Mouse (Mus musculus) stomach, postnatal 0 days (tissue): Measurements from ENCODE around the gene Cchcr1. TPM values are rescaled to one million over a fixed set of nuclear protein-coding genes. Genes with fewer than 3 reads are reported as not detected.

ENCODE experiments used
- ATAC-seq: fragments of 200-750 bp; cut with Nextera tagmentation; 2 replicates; pipeline ENCODE4 v1.8.0; 2017; ENCODE audit not compliant: low FRiP score, low TSS enrichment
- DNase-seq: peaks from one replicate; pipeline ENCODE4 v3.0.0-alpha.2; 2016; ENCODE audit warnings: low spot score
- H3K27ac ChIP-seq: fragments of 300-500 bp; sonication (generic); replicated peaks from 2 replicates; pipeline ENCODE4 v1.5.1; 2014; ENCODE audit warnings: mild to moderate bottlenecking, control low read depth
- H3K27me3 ChIP-seq: fragments of 300-500 bp; sonication (generic); 2 replicates; pipeline ENCODE4 v1.6.1; 2014; ENCODE audit warnings: low read length; ENCODE audit not compliant: control insufficient read depth, insufficient read depth
- H3K36me3 ChIP-seq: fragments of 300-500 bp; sonication (generic); 2 replicates; pipeline ENCODE4 v1.6.1; 2014; ENCODE audit warnings: low read length, mixed read lengths; ENCODE audit not compliant: control insufficient read depth, insufficient read depth
- H3K4me1 ChIP-seq: fragments of 300-500 bp; sonication (generic); replicated peaks from 2 replicates; pipeline ENCODE4 v1.6.1; 2014; ENCODE audit warnings: antibody characterized with exemption; ENCODE audit not compliant: control insufficient read depth, insufficient read depth
- H3K4me2 ChIP-seq: fragments of 300-500 bp; sonication (generic); replicated peaks from 2 replicates; pipeline ENCODE4 v1.6.1; 2014; ENCODE audit warnings: low read depth, mild to moderate bottlenecking, control low read depth, moderate library complexity
- H3K4me3 ChIP-seq: fragments of 300-500 bp; sonication (generic); 2 replicates; pipeline ENCODE4 v1.5.1; 2014; ENCODE audit warnings: low read depth, low read length, control low read depth
- H3K9ac ChIP-seq: fragments of 300-500 bp; sonication (generic); 2 replicates; pipeline ENCODE4 v1.6.1; 2014; ENCODE audit warnings: mild to moderate bottlenecking, low read length, control low read depth, mixed read lengths
- H3K9me3 ChIP-seq: fragments of 300-500 bp; sonication (generic); 2 replicates; pipeline ENCODE4 v1.6.1; 2016; ENCODE audit warnings: low read length; ENCODE audit not compliant: control insufficient read depth
- CTCF ChIP-seq: IDR thresholded peaks from 2 replicates; pipeline ENCODE4 v1.5.1; 2016; ENCODE audit warnings: antibody characterized with exemption, low read depth, mild to moderate bottlenecking, moderate library complexity
- EP300 ChIP-seq: optimal IDR thresholded peaks from 2 replicates; pipeline ENCODE3; 2016; ENCODE audit warnings: antibody characterized with exemption
- WGBS: fragments of 180-500 bp; shearing (Covaris S2); extraction: QIAGEN DNeasy Blood & Tissue Kit; methylation state at CpG from one replicate; pipeline ENCODE4 v1.1.7; 2014; 5-methylcytosine and 5-hydroxymethylcytosine counted together
- polyA plus RNA-seq: library from polyadenylated mRNA; unstranded; fragments of >200 nt; fragmentation: Nextera tagmentation; extraction: Ambion mirVana; gene quantifications from 2 replicates; pipeline ENCODE4 v1.2.1, GENCODE M21; 2015

Cchcr1 gene
- polyA plus RNA-seq, 1 experiment from 2014 or later, result 7.4 TPM

- Histone ChIP-seq H3K27ac (no peak overlapping the region), H3K4me1 (no peaks in the 10 kb centered on the region), H3K9ac (no peak overlapping the region), H3K36me3 (no peaks in the 10 kb centered on the region), H3K27me3 (no peaks in the 10 kb centered on the region), H3K4me3 (no peak overlapping the region), H3K9me3 (no peaks in the 10 kb centered on the region), H3K4me2 (no peak overlapping the region)
- DNase-seq, result no peak
- WGBS, result 90% methylated on average over 1 of the region's 1 CpGs
- no peak for ATAC-seq
- TF ChIP-seq CTCF, result no peak
These were observed 21.6 kb downstream of the Cchcr1 start for GRCm38 (mm10) chr17:35538476-35538875.

- Histone ChIP-seq H3K4me1 (no peaks in the 10 kb centered on the region), H3K36me3 (no peaks in the 10 kb centered on the region), H3K9me3 (no peaks in the 10 kb centered on the region), H3K27me3 (no peaks in the 10 kb centered on the region), H3K27ac (no peak overlapping the region), H3K4me2 (no peak overlapping the region), H3K4me3 (no peak overlapping the region), H3K9ac (no peak overlapping the region)
- ATAC-seq (no peak), DNase-seq (no peak)
- 51% methylated on average over 10 of the region's 10 CpGs for WGBS
- TF ChIP-seq CTCF (no peak), EP300 (no peak)
These were observed 22.6 kb downstream of the Cchcr1 start for GRCm38 (mm10) chr17:35539540-35539939.

GRCm38 (mm10) chr17:35542761-35543411 is 26.0 kb downstream of the Cchcr1 start:
- H3K9ac ChIP-seq, result no peak overlapping the region
- ATAC-seq (no peak), DNase-seq (no peak)
- TF ChIP-seq EP300 (no peak), CTCF (no peak)
- 0 out of 2 replicates have a peak overlapping the region, but pooled peaks have one; percentile 8 for H3K27ac ChIP-seq
- 75% methylated on average over 15 of the region's 15 CpGs for WGBS
- no peaks in the 10 kb centered on the region for H3K36me3 ChIP-seq
- no peaks in the 10 kb centered on the region for H3K27me3 ChIP-seq
- no peak overlapping the region for H3K4me3 ChIP-seq
- H3K9me3 ChIP-seq, result no peaks in the 10 kb centered on the region
- H3K4me2 ChIP-seq, result no peak overlapping the region
- H3K4me1 ChIP-seq, result no peaks in the 10 kb centered on the region

GRCm38 (mm10) chr17:35543412-35543861 is 26.5 kb downstream of the Cchcr1 start:
- H3K36me3 ChIP-seq, result no peaks in the 10 kb centered on the region
- H3K27ac ChIP-seq, result no peak overlapping the region
- H3K4me3 ChIP-seq, result no peak overlapping the region
- H3K9ac ChIP-seq, result no peak overlapping the region
- no peak overlapping the region for H3K4me2 ChIP-seq
- no peak for TF ChIP-seq EP300
- ATAC-seq (no peak), DNase-seq (no peak)
- no peaks in the 10 kb centered on the region for H3K9me3 ChIP-seq
- 51% methylated on average over 14 of the region's 14 CpGs for WGBS
- no peaks in the 10 kb centered on the region for H3K27me3 ChIP-seq
- no peaks in the 10 kb centered on the region for H3K4me1 ChIP-seq

GRCm38 (mm10) chr17:35544001-35544400 is 27.1 kb downstream of the Cchcr1 start:
- H3K36me3 ChIP-seq, result no peaks in the 10 kb centered on the region
- ATAC-seq (no peak), DNase-seq (no peak)
- H3K27ac ChIP-seq, result no peak overlapping the region
- no peak overlapping the region for H3K9ac ChIP-seq
- no peaks in the 10 kb centered on the region for H3K27me3 ChIP-seq
- TF ChIP-seq CTCF (no peak), EP300 (no peak)
- no peak overlapping the region for H3K4me2 ChIP-seq
- H3K9me3 ChIP-seq, result no peaks in the 10 kb centered on the region
- H3K4me3 ChIP-seq, result no peak overlapping the region
- 61% methylated on average over 6 of the region's 6 CpGs for WGBS
- no peaks in the 10 kb centered on the region for H3K4me1 ChIP-seq

GRCm38 (mm10) chr17:35544680-35545079 is 27.8 kb downstream of the Cchcr1 start:
- peak; percentile 58 for DNase-seq
- Histone ChIP-seq H3K9ac (no peak overlapping the region), H3K27me3 (no peaks in the 10 kb centered on the region), H3K36me3 (no peaks in the 10 kb centered on the region), H3K27ac (no peak overlapping the region), H3K4me3 (no peak overlapping the region), H3K4me1 (no peaks in the 10 kb centered on the region), H3K4me2 (no peak overlapping the region), H3K9me3 (no peaks in the 10 kb centered on the region)
- ATAC-seq, result 0 out of 2 replicates have a peak, but pooled peaks have one; percentile 27
- WGBS, result 34% methylated on average over 6 of the region's 6 CpGs
- TF ChIP-seq CTCF (peak; percentile 87), EP300 (no peak)
